Mouse (Mus musculus) G1E (cell line): ENCODE results near the gene Trabd. TPM values are rescaled to one million over a fixed set of nuclear protein-coding genes. Genes with fewer than 3 reads are reported as not detected.

Source experiments
- ATAC-seq: 2 replicates; pipeline ENCODE4 v1.8.0; 2016; ENCODE audit warnings: mild to moderate bottlenecking; ENCODE audit not compliant: insufficient number of reproducible peaks, poor library complexity, low FRiP score, severe bottlenecking; ENCODE audit errors: extremely low read depth
- DNase-seq: peaks from one replicate; pipeline ENCODE4 v3.0.0; 2012; ENCODE audit warnings: low spot score
- H3K27me3 ChIP-seq: 2 replicates; pipeline ENCODE4 v1.6.1; 2012; ENCODE audit warnings: mild to moderate bottlenecking, low read length, inconsistent platforms; ENCODE audit not compliant: insufficient read depth
- H3K36me3 ChIP-seq: replicated peaks from 2 replicates; pipeline ENCODE3; 2012; ENCODE audit warnings: mild to moderate bottlenecking, inconsistent platforms
- H3K4me1 ChIP-seq: 2 replicates; pipeline ENCODE4 v1.6.1; 2012; ENCODE audit warnings: low read depth, low read length, inconsistent platforms, mixed read lengths; ENCODE audit not compliant: insufficient read depth
- H3K4me3 ChIP-seq: 2 replicates; pipeline ENCODE4 v1.5.1; 2012; ENCODE audit warnings: low read depth, mild to moderate bottlenecking, inconsistent platforms, low read length, moderate library complexity, mixed read lengths
- H3K9me3 ChIP-seq: replicated peaks from 2 replicates; pipeline ENCODE4 v1.6.1; 2012; ENCODE audit warnings: inconsistent platforms
- CTCF ChIP-seq: IDR thresholded peaks from 2 replicates; pipeline ENCODE4 v1.5.1; 2012; ENCODE audit warnings: low read depth, low read length, inconsistent platforms, mixed read lengths
- GATA1 ChIP-seq: IDR thresholded peaks from 2 replicates; pipeline ENCODE4 v1.6.1; 2012; ENCODE audit warnings: borderline replicate concordance, low read length, inconsistent platforms, mixed read lengths
- GATA2 ChIP-seq: IDR thresholded peaks from 2 replicates; pipeline ENCODE4 v1.6.1; 2012; ENCODE audit warnings: low read depth, low read length, inconsistent platforms, borderline replicate concordance
- POLR2AphosphoS5 ChIP-seq: IDR thresholded peaks from 2 replicates; pipeline ENCODE4 v1.6.1; 2012; ENCODE audit warnings: low read depth, low read length, inconsistent platforms; ENCODE audit not compliant: insufficient replicate concordance
- TAL1 ChIP-seq: conservative IDR thresholded peaks from 2 replicates; pipeline ENCODE4 v1.6.1; 2012; ENCODE audit warnings: low read depth, low read length, inconsistent platforms, mixed read lengths
- polyA plus RNA-seq: library from polyadenylated mRNA; stranded (reverse); fragments of >175 nt; gene quantifications from 2 replicates; pipeline ENCODE4 v1.2.3, GENCODE M21; 2012
- total RNA-seq, 2 experiments: library from RNA; stranded (forward) in 1 of 2; stranded (reverse) in 1 of 2; fragments of 200-1000 nt in 1 of 2; fragments of >200 nt in 1 of 2; fragmentation: Nextera tagmentation in 1 of 2; gene quantifications; 2 replicates each; pipeline ENCODE4 v1.2.3; 2014 to 2017

The Trabd gene
- total RNA-seq (2014; fragmentation: Nextera tagmentation) (27.5 and 27.6 TPM in 2 replicates), total RNA-seq (2017) (22.1 and 27.3 TPM in 2 replicates), polyA plus RNA-seq (60.3 and 67.7 TPM in 2 replicates)

GRCm38 (mm10) chr15:89074613-89075477, at the start of gene Trabd:
Trabd (plus strand) TSS chr15:89075124.
- ATAC-seq (no peak), DNase-seq (peak; percentile 56)
- H3K36me3 ChIP-seq = peaks cover 15% of the 10 kb centered on the region
- H3K4me3 ChIP-seq = peak within 1 kb of the TSS; percentile 82
- TF ChIP-seq CTCF = no peak
- TF ChIP-seq GATA1 = no peak
- TF ChIP-seq TAL1 = no peak
- no peak for TF ChIP-seq GATA2
- TF ChIP-seq POLR2AphosphoS5 = no peak
- H3K9me3 ChIP-seq = no peaks in the 10 kb centered on the region
- peaks cover 27% of the 10 kb centered on the region for H3K27me3 ChIP-seq
- H3K4me1 ChIP-seq = peaks cover 60% of the 10 kb centered on the region

GRCm38 (mm10) chr15:89044381-89044780, 30.5 kb upstream of the Trabd start:
- ATAC-seq (no peak), DNase-seq (no peak)
- no peaks in the 10 kb centered on the region for H3K4me1 ChIP-seq
- TF ChIP-seq TAL1 (no peak), POLR2AphosphoS5 (no peak), GATA1 (no peak), CTCF (no peak), GATA2 (no peak)
- no peak overlapping the region for H3K4me3 ChIP-seq
- no peaks in the 10 kb centered on the region for H3K9me3 ChIP-seq
- H3K36me3 ChIP-seq = no peaks in the 10 kb centered on the region
- peaks cover 9% of the 10 kb centered on the region; the same call in 1 of the 2 replicates for H3K27me3 ChIP-seq

GRCm38 (mm10) chr15:89046356-89046755, 28.6 kb upstream of the Trabd start:
- ATAC-seq (no peak), DNase-seq (no peak)
- Histone ChIP-seq H3K4me1 (no peaks in the 10 kb centered on the region), H3K27me3 (peaks cover 11% of the 10 kb centered on the region; the same call in 1 of the 2 replicates), H3K4me3 (no peak overlapping the region), H3K9me3 (no peaks in the 10 kb centered on the region), H3K36me3 (no peaks in the 10 kb centered on the region)
- TF ChIP-seq GATA1 (no peak), TAL1 (no peak), CTCF (no peak), POLR2AphosphoS5 (no peak), GATA2 (no peak)

- Histone ChIP-seq H3K4me1 (no peaks in the 10 kb centered on the region), H3K27me3 (peaks cover 19% of the 10 kb centered on the region), H3K4me3 (no peak overlapping the region; the same call in 1 of the 2 replicates), H3K36me3 (no peaks in the 10 kb centered on the region), H3K9me3 (no peaks in the 10 kb centered on the region)
- ATAC-seq (no peak), DNase-seq (no peak)
- no peak for TF ChIP-seq TAL1
- TF ChIP-seq GATA1 = no peak
- no peak for TF ChIP-seq GATA2
- TF ChIP-seq CTCF = no peak
- no peak for TF ChIP-seq POLR2AphosphoS5
Measured at GRCm38 (mm10) chr15:89054666-89055065, 20.3 kb upstream of the Trabd start.

- no peak for TF ChIP-seq TAL1
- no peak for TF ChIP-seq POLR2AphosphoS5
- TF ChIP-seq GATA1 = no peak
- no peak for TF ChIP-seq CTCF
- H3K9me3 ChIP-seq = peaks cover 4% of the 10 kb centered on the region
- H3K4me1 ChIP-seq = no peaks in the 10 kb centered on the region; the same call in 1 of the 2 replicates
- H3K27me3 ChIP-seq = peaks cover 29% of the 10 kb centered on the region
- no peak overlapping the region for H3K4me3 ChIP-seq
- H3K36me3 ChIP-seq = no peaks in the 10 kb centered on the region
- ATAC-seq (no peak), DNase-seq (no peak)
Measured at GRCm38 (mm10) chr15:89058736-89059135, 16.2 kb upstream of the Trabd start.

- peaks cover 32% of the 10 kb centered on the region for H3K27me3 ChIP-seq
- no peak for ATAC-seq
- H3K36me3 ChIP-seq = no peaks in the 10 kb centered on the region
- H3K9me3 ChIP-seq = peaks cover 4% of the 10 kb centered on the region
- no peak within 1 kb of the TSS; the same call in 1 of the 2 replicates for H3K4me3 ChIP-seq
- no peaks in the 10 kb centered on the region; the same call in 1 of the 2 replicates for H3K4me1 ChIP-seq
- no peak for DNase-seq
- TF ChIP-seq TAL1 (no peak), GATA2 (no peak), CTCF (no peak), POLR2AphosphoS5 (no peak), GATA1 (no peak)
Measured at GRCm38 (mm10) chr15:89059161-89059931, 15.6 kb upstream of the Trabd start, which contains the start of gene Panx2. Panx2 (plus strand) TSS chr15:89059734.
